Mouse (Mus musculus) cerebellum, adult 9-11 months (tissue): ENCODE measurements around the gene B4galnt2.
"Not testable (repeated sequence)": the region's sequence is repeated elsewhere in the genome, so short reads cannot be mapped to it uniquely, and the experiment has no call there.

ENCODE experiments used
- DNase-seq: peaks from one replicate; pipeline ENCODE4 v3.0.0; 2022

The B4galnt2 gene

DNA sequence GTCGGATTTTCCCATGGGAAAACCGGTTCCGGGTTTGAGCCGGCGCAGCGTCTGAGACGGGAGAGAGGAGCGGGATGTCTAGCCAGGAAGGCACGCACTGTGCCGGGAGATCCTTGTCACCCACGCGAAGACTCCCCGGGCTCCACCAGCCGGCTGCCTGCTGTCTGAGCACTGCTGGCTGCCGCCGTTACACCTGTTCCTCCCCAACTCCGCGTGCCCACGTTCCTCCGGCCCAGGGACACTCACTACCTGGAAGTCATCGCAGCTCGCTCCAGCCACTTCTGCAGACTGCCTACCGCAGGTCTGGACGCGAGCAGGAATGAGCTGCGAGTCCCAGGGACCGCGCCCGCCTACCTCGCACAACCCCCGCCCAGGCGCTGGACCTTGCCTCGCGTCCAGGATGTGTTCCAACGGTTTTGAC lies at the start of gene B4galnt2:
Gene B4galnt2, minus strand, starts transcription at position 321 of the 421 bp plus-strand sequence.
- no peak for DNase-seq

DNA sequence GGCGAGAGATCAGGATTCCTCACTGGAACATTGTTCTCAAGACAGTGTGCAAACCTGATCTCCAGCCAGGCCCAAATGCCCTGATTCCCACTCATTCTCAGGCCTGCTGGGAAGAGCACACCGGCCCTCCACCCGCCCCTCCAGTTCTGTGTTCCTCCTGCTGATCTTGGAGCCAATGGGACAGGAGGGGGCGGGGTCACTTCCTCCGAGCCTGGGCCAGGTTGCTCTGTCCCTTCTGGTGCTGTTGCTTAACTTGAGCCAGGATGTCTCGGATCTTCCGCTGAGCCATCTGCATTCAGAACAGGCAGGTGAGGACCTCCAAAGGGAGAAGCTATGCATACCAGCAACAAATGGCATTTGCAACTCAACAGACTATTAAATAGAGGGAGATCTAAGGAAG lies 48.6 kb upstream of the B4galnt2 start:
- DNase-seq = peak; percentile 46

DNA sequence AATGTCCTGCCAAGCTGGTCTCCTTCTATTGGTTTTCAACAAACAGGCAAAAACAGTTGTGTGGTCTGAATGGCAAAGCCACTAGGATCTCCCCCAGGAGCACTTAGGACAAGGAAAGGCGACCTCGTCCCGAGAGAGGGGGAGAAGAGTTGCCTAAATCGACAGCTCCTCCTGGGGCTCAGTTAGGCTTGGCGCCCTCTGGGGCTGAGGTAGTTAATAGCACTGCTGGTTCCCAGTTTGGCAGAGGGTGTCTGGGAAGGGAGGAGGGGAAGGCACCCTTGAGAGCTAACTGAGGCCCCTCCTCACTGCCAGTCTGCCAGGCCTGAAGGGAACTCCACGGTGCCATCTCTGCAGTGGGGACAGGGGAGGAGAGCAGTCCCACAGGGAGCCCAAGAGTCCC lies 44.5 kb upstream of the B4galnt2 start:
- no peak for DNase-seq

DNA sequence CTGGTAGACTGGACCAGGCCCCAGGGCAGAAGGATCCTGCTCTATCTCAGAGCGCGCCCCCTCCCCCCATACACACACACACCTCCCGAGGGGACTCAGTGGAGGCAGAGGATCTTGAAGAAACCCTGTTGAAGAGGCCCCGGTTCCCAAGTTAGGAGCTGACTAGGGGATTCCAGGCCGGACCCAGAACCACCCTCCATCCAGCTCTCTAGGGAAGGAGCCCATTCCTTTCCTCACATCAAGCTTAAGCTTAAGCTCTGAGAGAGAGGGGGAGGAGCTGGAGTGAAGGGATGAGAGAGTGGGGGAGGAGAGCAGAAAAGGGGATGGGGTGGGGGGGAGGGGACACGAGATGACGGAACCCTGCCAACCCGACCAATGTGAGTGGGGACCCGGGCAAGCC lies 43.6 kb upstream of the B4galnt2 start:
- DNase-seq = no peak

DNA sequence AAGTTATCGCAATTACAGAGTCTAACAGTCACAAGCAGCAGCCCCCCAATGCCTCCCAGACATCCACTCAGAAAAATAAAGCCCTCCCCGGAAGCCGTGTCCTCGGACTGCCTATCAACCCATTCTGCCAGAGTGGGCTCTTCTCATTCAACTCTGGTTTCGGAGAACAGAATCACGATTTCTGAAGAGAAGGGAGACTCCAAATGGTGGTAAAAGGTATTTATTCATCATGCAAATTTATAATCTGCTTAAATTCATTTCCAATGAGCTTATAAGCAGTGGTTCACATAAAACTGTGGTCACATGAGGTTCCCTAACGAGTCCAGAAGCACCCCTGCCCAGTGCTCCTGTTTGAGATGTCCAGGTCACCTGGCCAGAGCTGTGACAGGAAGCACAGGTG lies 42.7 kb upstream of the B4galnt2 start:
- no peak for DNase-seq

DNA sequence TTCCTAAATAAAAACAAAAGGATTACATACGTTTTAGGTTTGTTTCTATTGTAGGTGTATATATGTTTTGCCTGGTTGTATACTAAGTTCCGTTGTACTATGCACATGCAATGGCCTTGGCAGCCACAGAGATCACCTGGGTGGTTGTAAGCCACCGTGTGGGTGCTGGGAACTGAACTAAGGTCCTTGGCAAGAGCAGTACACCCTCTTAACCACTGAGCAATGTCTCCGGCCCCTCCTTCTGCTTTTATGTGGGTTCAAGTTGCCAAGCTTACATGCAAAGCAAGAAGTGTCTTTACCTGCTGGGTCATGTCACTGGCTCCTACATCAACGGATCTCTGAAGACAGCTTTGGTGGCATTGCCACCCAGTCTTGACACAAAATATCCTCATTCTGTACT lies 38.6 kb upstream of the B4galnt2 start:
- DNase-seq = no peak

DNA sequence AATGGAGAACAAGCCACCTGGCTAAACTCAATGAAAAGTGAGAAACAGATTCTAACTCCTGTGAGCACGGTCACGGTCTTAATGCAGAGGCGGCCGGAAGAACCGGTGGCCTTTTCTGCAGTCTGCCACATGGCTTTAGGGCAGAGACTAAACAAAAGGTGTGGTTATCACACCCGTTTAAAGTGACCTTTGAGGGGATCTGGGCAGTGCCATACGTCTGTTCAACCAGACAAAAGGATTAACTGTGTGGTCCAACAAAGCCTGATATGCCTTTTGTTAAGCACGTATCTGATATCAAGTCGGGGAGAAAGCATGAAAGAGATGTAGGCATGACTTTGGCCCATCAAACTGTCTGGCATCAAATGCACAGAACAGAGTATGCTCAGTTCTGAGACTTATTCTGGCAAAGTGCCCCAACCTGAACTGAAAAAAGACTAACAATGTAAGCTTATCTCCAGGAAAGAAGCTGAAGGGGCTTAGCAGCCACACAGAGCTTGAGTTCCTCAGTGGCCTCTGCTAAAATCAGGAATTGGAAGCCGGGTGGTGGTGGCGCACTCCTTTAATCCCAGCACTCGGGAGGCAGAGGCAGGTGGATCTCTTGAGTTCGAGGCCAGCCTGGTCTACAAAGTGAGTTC lies 31.3 kb upstream of the B4galnt2 start:
- no peak for DNase-seq

DNA sequence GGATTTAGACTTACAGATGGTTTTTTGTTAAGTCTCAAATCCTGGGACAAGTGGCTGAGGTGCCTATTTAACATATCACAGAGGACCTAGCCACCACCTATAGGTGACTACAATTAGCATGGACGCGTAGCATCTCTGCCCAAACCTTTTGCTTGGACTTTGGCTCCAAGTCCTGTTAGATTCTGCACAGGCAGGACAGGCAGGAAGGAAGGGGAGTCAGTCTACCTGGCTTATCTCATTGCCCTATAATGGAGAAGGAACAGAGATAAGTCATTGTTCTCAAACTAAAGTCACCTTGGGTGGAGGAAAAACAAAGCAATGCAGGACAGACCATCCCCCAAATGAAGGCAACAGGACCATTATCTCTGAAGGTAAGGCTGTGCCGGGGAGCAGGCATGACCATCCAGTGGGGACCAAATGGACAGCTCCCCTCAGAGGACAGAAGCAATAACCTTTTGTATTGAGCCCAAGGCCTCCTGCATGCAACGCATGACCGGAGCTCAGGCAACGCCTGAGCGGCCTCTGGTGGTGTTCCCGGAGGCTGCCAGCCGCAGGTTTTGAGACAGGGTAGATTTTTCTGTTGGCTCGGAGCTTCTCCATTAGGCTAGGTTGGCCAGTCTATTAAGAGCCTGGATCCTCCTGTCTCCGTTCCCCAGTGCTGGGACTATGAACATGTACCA lies 25.3 kb upstream of the B4galnt2 start:
- no peak for DNase-seq

DNA sequence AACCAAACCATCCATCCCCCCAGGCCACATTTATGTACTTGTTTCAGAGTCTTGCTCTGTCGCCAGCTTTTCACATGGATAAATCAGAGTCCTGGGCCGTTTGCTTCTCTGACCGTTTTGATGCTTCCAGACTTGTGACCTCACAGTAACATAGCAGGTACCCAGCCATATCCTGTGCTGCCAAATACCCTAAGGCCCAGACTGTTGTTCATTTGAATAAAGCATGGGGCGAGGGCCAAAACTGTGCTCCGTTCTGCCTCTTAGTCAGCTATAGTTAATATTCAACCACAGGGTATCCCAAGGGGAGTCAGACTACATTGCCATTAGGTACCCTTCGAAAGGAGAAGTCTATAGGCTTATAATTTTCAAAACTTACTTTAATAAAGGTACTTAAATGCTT lies 21.7 kb upstream of the B4galnt2 start:
- DNase-seq = no peak

DNA sequence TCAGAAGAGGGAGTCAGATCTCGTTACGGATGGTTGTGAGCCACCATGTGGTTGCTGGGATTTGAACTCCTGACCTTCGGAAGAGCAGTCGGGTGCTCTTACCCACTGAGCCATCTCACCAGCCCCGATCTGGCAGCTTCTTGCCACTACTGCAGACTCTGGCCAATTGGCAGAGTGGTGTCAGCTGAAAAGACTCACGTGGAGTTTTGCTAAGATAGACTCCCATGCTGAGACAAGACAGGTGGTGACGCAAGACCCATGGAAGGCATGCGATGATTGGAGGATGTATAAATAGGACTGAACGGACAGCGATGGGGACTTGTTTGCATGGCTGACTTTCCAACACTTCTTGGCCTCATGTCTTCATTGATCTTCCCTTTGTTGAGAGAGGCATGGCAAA lies 17.5 kb upstream of the B4galnt2 start:
- not testable (repeated sequence) for DNase-seq

DNA sequence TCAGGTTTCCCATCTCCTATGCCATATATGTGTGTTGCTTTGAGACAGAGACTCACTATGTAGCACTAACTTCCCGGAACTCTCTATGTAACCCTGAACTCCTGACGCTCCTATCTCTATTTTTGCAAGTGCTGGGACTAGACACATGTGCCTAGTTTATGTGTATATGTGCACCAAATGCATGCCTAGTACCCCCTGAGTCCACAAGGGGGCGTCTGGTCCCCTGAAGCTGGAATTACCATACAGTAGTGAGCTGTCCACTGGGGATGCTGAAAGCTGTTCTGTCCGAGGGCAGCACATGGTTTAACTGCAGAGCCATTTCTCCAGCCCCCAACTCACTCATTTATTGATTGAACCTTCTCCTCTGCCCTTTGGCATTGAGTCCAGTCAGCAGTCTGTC lies 11.7 kb upstream of the B4galnt2 start:
- DNase-seq = no peak

DNA sequence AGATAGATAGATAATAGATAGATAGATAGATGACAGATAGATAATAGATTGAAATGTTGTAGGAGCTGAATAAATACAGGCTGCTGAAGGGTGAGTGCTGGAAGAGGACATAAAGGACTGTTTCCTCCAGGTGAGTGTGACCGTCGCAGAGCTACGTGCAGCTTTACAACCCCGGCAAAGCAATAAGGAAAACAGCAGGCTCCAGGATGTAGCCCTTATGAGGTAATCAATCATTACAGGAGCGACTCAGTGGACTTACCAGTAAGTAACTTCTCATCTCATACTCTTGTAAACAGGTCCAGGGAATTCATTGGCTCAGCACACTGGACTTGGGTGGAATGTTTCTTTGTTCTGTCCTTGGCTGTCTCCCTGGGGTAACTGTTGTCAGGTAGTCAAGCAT lies 11.3 kb upstream of the B4galnt2 start:
- no peak for DNase-seq

DNA sequence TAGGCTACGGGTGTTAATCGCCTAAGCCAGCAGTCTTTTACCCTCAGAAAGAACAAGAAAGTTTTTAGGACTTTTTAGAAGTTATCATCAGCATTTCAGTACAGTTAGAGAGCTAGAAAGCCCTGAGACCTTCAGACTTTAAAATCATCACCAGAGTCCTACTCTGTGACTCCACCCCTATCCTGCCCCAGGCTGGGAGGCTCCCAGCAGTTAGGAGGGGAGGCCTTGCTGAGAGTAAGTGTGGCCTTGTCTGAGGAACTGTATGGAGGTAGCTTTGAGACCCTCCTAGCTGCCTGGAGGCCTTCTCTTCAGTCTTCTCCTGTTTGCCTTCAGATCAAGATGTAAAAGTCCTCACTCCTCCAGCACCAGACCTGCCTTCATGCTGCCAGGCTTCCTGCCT lies 9.5 kb upstream of the B4galnt2 start:
- no peak for DNase-seq

DNA sequence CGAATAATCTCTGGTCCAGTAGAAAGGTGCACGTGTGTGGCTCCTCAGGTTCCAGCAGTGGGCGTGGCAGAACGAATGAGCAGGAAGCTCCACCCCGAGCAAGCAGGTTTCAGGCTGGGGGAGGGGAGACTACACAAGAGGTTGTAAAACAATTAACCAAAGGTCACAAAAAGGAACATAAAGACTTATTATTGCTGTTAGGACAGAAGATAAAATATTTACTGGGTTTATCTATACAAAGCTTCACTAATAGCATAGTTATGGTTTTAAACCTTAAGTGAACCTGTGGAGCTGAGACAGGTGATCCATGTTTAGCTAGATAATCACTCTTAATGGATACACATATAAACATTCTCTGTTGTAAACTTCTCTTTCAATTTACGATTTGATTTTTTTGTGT lies 8.8 kb upstream of the B4galnt2 start:
- not testable (repeated sequence) for DNase-seq

DNA sequence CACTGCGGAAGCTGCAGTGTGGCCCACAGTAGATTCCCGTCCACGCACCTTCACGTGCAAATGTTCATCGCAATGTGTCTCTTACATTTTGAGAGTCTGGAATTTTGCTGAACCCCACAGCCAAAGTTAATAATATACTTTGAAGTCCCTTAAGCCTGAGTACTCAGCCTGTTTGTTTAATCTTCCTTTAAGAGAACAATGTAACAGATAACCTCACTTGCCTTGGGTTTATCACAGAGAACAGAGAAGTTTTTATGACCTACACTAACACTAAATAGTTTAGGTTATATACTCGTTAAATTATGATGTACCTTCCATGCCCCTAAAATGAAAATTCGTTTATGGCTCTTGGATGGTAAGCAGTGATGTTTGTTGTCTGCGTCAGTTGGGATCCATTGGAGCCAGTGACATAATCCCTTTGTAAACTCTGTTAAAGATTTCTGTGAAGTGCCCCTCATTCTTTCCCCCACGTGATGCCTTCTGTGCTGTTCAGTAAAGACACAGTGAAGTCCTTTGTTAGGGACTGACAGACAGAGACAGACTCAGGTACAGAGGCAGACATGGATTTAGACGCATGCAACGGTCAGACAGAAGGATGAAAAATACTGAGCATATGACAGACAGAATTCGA lies 7.4 kb upstream of the B4galnt2 start:
- no peak for DNase-seq

DNA sequence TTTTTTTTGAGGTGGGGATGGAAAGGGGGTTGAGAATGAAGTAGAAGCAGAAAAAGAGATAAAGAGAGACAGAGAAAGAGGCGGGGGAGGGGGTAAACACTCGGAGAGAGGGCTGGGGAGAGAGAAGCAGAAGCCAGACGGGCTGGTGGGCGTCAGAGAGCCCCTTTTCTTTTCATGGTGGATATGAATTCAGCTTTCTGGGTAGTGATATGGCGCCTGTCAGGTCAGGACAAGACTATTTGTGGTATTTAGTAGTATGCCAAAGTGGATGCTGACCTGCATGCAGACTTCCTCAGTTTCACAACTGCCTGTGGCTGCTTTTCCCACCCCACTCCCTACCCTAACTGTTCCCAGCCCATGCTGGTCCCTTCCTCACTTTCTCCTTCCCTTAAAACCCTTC lies 1.7 kb upstream of the B4galnt2 start:
- DNase-seq = no peak

DNA sequence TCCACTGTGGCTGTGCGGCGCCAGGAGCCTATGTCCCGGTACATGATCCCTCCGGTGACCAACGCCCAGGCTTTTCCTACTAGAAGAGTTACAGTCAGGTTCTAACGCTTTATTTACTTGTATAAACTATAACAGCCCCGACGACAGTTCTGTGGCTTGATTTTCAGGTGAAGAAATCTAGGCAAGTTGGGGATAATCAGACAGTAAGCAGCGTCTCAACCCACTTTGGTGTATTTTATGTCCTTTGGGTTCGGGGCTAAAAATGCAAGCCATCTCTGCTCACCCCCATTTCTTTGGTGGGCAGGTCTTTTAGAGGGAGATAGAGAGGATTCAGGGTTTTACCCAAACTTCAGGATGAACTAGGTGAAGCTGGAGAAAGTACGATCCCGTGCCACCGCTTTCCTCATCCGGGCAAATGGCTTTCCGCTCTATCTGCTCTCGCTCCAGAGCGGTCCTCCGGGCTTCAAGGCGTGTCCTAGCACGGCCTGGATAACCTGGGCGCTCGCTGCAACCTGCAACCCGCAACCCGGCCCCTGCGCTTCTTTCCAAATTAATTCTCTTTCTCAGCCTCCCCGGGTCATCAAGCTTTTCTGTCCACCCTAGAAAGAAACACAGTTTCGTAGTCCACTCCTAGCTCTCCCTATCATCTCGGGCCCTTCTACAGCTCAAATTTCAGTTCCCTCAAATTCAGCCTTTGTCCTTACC lies 467 bp upstream of the B4galnt2 start:
- DNase-seq = no peak

DNA sequence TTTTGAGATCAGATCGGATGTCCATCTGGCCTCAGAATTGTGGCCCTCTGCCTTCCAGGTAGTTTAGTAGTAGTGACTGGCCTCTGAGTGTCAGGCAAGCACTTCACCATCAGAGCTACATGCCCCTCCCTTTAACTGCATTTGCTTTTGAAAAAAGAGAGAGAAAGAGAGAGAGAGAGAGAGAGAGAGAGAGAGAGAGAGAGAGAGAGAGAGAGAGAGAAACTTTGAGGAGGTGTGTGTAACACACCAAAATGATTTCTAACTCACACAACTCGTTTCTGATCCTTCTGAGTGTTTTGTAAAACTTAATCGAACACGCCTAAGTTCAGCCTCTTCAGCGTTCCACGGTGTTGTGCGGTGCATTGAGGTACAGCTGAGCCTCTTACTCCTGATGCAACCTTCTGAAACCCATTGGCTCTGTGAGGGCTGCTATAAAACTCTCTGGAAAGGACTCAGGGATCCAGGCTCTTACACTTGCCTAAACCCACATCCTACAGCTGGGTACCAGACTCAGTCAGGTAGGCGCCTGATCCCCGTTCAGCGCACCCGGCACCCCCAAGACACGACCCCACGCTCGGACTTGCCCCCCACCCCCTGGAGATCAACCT lies 628 bp downstream of the B4galnt2 start:
- DNase-seq = no peak

DNA sequence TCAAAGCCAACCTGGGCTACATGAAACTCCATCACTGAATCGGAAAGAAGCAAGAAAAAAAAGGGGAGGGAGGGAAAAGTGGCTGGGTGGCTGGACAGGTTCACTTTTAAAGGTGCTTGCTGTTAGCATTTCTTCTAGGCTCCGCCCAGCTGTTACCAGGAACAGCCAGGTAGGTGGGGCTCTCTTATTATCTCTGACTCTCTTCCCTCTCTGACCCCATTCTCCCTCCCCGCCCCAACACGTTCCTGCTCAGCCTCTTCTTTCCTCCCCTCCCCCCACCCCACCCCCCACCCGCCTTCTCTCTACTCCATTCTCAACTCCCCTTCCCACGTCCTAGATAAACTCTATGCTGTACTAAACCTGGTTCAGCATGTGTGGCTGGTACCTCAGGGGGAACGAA lies 3.1 kb downstream of the B4galnt2 start:
- no peak for DNase-seq

DNA sequence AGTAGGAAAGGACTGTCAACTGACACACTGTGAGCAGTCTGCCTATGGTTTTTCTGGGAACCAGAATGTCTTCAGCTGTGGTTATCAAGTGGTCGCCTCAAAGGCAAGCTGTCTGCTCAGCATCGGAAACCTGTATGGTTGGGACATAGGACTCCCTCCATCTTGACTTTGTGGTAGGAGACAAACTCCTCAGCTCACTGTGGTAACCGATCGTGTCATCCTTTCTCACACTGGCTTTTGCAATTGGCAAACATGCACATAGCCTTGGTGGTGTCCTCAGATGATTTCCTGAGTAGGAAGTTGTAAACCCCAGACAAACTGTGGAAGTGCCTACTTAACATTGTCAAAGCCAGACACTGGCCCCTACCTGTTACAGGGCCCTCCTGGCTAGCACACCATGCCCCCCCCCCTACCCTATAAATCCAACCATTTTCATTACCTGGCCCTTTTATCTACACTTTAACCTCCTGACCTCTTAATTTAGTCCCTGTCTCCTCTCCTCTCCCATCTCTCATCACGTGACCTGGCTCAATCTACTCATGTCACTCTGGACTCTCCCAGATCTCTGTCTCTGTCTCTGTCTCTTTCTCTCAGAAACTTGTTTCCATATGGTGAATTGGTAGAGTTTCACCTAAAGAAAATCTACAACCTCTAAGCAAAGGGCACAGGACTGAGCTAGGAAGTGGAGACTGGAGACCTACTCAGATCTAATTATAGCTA lies 6.7 kb downstream of the B4galnt2 start:
- no peak for DNase-seq

DNA sequence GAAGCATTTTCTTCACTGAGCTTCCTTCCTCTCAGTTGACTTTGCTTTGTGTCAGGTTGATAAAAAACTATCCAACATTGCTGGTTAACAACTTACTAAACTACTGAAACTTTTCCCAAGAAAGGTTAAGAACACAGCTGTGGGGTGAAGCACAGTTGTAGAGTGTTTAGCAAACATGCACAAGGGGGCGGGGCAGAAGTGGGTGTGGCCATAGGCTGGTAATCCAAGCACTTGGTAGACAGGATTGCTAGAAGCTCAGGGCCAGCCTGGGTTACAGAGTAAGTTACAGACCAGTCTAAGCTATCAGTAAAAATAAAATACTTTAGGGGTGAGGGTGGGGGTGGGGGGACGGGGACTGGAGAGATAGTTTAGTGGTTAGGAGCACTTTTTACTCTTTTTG lies 10.4 kb downstream of the B4galnt2 start:
- DNase-seq = no peak

DNA sequence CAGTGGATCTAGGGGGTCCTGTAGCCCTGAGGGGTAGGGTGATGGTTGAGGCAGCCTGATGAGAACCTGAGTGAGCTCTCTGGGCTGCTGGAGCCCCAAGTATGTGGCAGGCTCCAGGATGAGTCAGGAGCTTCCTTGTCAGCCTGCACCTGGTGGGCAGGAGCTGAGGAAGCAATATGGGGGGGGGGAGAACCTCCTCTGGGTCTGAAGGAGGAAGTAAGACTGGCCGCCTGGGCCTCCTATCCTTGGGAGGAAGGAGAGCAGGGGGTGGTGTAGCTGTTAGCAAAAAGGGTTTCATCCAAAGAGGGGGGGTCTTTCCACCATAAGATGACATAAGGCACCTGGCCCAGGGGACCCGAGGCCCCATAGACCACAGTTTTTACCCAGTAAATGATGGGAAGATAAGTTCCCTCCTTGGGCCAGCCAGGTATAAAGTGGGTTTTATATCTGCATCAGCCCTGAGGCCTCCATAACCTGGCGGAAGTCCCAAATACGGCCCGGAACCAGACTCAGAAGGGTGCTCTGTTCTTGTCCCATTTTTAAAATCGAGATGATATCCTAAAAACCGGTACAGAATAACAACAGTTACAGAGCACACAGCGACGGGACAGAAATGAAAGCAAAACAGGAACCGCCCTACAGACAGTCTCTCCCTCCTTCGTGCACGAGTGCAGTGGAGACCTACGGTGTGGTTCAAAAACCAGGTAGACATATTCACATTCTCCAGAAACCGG lies 18.1 kb downstream of the B4galnt2 start:
- no peak for DNase-seq
